Mouse (Mus musculus) lung, adult 2 months (tissue): ENCODE data around the gene Dmbt1.

ENCODE experiments used
- CTCF ChIP-seq: fragments of 200-500 bp; IDR thresholded peaks from 2 replicates; pipeline ENCODE4 v1.5.1; 2011; ENCODE audit warnings: mild to moderate bottlenecking, low read length, control low read depth; ENCODE audit not compliant: insufficient read depth
- POLR2A ChIP-seq: fragments of 200-500 bp; IDR thresholded peaks from 2 replicates; pipeline ENCODE4 v1.6.1; 2011; ENCODE audit warnings: low read depth, mild to moderate bottlenecking, control low read depth, low read length, borderline replicate concordance; ENCODE audit errors: extremely low read depth

- no peak for TF ChIP-seq POLR2A
- TF ChIP-seq CTCF = no peak
Measured at GRCm38 (mm10) chr7:131001976-131002726, 29.7 kb upstream of the Dmbt1 start.
